Mouse (Mus musculus): Measurements from ENCODE around the gene 9130023H24Rik. TPM values are rescaled to one million over a fixed set of nuclear protein-coding genes. Genes with fewer than 3 reads are reported as not detected.

9130023H24Rik gene
- total RNA-seq (2012; rRNA removed) (3.2 TPM in 2 replicates), total RNA-seq (2014; rRNA removed) (2.1 and 2.2 TPM in 2 replicates), polyA plus RNA-seq (2012; ENCODE audit: insufficient read length, low read depth) (1.7 and 2.1 TPM in 2 replicates)

DNA sequence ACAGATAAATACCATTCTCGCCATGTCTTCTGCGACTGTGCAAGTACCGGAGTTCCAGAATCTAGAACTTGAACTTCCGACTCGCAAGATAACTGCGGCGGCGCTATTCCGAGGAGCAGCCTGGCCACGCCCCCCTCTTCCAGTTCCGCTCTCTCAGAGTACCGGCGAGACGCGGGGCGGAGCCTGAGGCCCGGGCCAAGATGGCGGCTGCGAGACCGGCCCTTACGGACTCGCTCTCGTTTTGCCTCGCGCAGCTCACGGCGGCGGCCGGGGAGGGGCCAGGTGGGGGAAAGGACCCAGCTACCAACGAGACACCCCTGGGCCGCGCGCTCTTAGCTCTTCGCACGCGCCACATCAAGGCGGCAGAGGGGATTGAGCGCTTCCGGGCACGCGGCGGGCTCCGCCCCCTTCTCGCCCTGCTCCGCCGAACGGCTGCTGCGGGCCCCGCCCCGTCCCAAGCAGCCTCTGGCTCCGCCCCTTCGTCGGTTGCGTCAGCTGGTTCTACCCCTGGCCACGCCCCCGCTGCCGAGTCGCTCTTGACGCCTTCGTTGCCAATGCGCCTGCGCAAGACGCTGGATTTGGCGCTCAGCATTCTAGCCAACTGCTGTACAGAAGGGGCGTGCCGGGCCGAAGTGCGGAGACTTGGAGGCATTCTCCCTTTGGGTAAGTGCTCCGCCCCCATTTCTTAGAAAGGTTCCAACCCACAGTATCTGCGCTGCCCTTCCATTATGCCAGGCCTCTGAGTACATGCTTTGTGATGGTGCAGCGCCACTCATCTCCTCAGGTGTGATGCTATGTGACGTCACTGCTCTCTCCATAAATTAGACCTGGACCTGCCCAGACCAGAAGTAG lies at the start of gene 9130023H24Rik:
TSS of gene 9130023H24Rik (minus strand) at position 105 of the 852 bp plus-strand sequence.
- Histone ChIP-seq H3K9me3 (replicated peaks; ENCODE audit: low read length) (no peaks in the 10 kb centered on the region), H3K27ac (ENCODE audit: insufficient read depth, low read depth) (peak within 1 kb of the TSS; percentile 94), H3K4me1 (ENCODE audit: control insufficient read depth in 1 of 2, insufficient read depth in 2 of 2) (peaks cover 16 to 49% of the 10 kb centered on the region in 2 experiments), H3K4me2 (ENCODE audit: insufficient read depth, low read depth, poor library complexity, severe bottlenecking) (peak within 1 kb of the TSS; percentile 72), H3K27me3 (replicated peaks) (no peaks in the 10 kb centered on the region), H3K79me2 (replicated peaks; ENCODE audit: control insufficient read depth, extremely low read depth, insufficient read depth, poor library complexity, severe bottlenecking) (no peaks in the 10 kb centered on the region), H3K4me3 (replicated peaks in 1 of 3; ENCODE audit: low read depth in 2 of 3, low read length in 2 of 3, poor library complexity in 1 of 3) (peak within 1 kb of the TSS; percentile 82 to 85 (median 84)), H3K9ac (ENCODE audit: insufficient read depth, low read depth) (peak within 1 kb of the TSS; percentile 94), H3K36me3 (replicated peaks in 1 of 2; ENCODE audit: control insufficient read depth in 1 of 2, insufficient read depth in 1 of 2, low read length in 1 of 2) (peaks cover 34 to 50% of the 10 kb centered on the region in 2 experiments)
- peak; percentile 100 for DNase-seq (ENCODE audit: extremely low read depth)
- dilution Hi-C loops (cut with MboI; ENCODE audit: extremely low pct_ligation_motif_present, extremely low pct_unique_long_range_greater_than_20kb, low sequenced_read_pairs) (no loop called here), in situ Hi-C loops (cut with MboI; ENCODE audit: low pct_ligation_motif_present, low pct_unique_long_range_greater_than_20kb, low sequenced_read_pairs) (no loop called here)
- TF ChIP-seq RCOR1 (conservative IDR thresholded peaks at IDR 0.05; ENCODE audit: low read depth, low read length) (0 out of 2 replicates have a peak, but pooled peaks have one; percentile 30), ETS1 (conservative IDR thresholded peaks at IDR 0.05; ENCODE audit: low read depth, low read length) (peak; percentile 20; the same call in 1 of the 2 replicates), NELFE (IDR thresholded peaks at IDR 0.05; ENCODE audit: low read depth, low read length) (peak; percentile 82), USF2 (conservative IDR thresholded peaks at IDR 0.05; ENCODE audit: low read depth, low read length) (no peak), MXI1 (IDR thresholded peaks at IDR 0.05; ENCODE audit: low read depth, low read length) (peak; percentile 54; the same call in 1 of the 2 replicates), MAX (IDR thresholded peaks at IDR 0.05; ENCODE audit: low read length) (peak; percentile 65), ZNF384 (IDR thresholded peaks at IDR 0.05; ENCODE audit: low read depth, low read length) (no peak), CHD2 (IDR thresholded peaks at IDR 0.05; ENCODE audit: low read length) (no peak), ZMIZ1 (IDR thresholded peaks at IDR 0.05; ENCODE audit: low read depth, low read length) (peak; percentile 78), POLR2AphosphoS2 (IDR thresholded peaks at IDR 0.05; ENCODE audit: low read depth, low read length) (peak; percentile 71; the same call in 1 of the 2 replicates), E2F4 (IDR thresholded peaks at IDR 0.05; ENCODE audit: insufficient replicate concordance, low read depth, low read length) (peak; percentile 84; the same call in 1 of the 2 replicates), ZC3H11A (IDR thresholded peaks at IDR 0.05; ENCODE audit: low read depth, low read length) (no peak), GABPA (IDR thresholded peaks at IDR 0.05; ENCODE audit: insufficient replicate concordance, low read depth, low read length) (peak; percentile 26; the same call in 1 of the 2 replicates), MYC (IDR thresholded peaks at IDR 0.05; ENCODE audit: low read depth, low read length) (peak; percentile 58; the same call in 1 of the 2 replicates), ELF1 (IDR thresholded peaks at IDR 0.05; ENCODE audit: low read depth, low read length) (peak; percentile 92), ZKSCAN1 (IDR thresholded peaks at IDR 0.05; ENCODE audit: borderline replicate concordance, low read depth, low read length) (no peak), CTCF (conservative IDR thresholded peaks at IDR 0.05 in 1 of 2, IDR thresholded peaks at IDR 0.05 in 1 of 2; ENCODE audit: low read depth in 2 of 2, low read length in 2 of 2) (peak in 1 of 2 experiments; percentile 37; a peak in 1 of 4 replicates), MAZ (IDR thresholded peaks at IDR 0.05; ENCODE audit: low read depth, low read length) (no peak), POLR2A (IDR thresholded peaks at IDR 0.05; ENCODE audit: low read depth, low read length) (peak; percentile 81), USF1 (IDR thresholded peaks at IDR 0.05; ENCODE audit: low read depth, low read length) (peak; percentile 30), PAX5 (IDR thresholded peaks at IDR 0.05; ENCODE audit: low read length) (no peak), RAD21 (IDR thresholded peaks at IDR 0.05; ENCODE audit: low read depth, low read length) (no peak), TCF12 (IDR thresholded peaks at IDR 0.05; ENCODE audit: low read depth, low read length) (peak; percentile 95), NRF1 (IDR thresholded peaks at IDR 0.05; ENCODE audit: low read depth, low read length) (peak; percentile 100), SIN3A (IDR thresholded peaks at IDR 0.05; ENCODE audit: low read length) (peak; percentile 20; the same call in 1 of the 2 replicates), JUND (conservative IDR thresholded peaks at IDR 0.05; ENCODE audit: low read depth, low read length) (no peak), CHD1 (IDR thresholded peaks at IDR 0.05; ENCODE audit: low read depth, low read length) (no peak), IRF4 (IDR thresholded peaks at IDR 0.05; ENCODE audit: low read depth, low read length) (peak; percentile 42; the same call in 1 of the 2 replicates), SMC3 (IDR thresholded peaks at IDR 0.05; ENCODE audit: low read depth, low read length) (no peak), MEF2A (IDR thresholded peaks at IDR 0.05; ENCODE audit: borderline replicate concordance, low read depth, low read length) (peak; percentile 57), MAFK (IDR thresholded peaks at IDR 0.05; ENCODE audit: insufficient replicate concordance, low read length) (no peak), JUN (IDR thresholded peaks at IDR 0.05; ENCODE audit: insufficient read depth, low read depth, low read length) (no peak), HCFC1 (IDR thresholded peaks at IDR 0.05; ENCODE audit: low read depth, low read length) (peak; percentile 20), TBP (conservative IDR thresholded peaks at IDR 0.05; ENCODE audit: low read depth, low read length) (peak; percentile 53; the same call in 1 of the 2 replicates), KAT2A (IDR thresholded peaks at IDR 0.05; ENCODE audit: insufficient replicate concordance, low read length) (0 out of 2 replicates have a peak, but pooled peaks have one; percentile 40), EP300 (IDR thresholded peaks at IDR 0.05; ENCODE audit: low read length) (no peak), UBTF (IDR thresholded peaks at IDR 0.05; ENCODE audit: low read depth, low read length) (no peak)
